Mouse (Mus musculus) kidney, adult 10 weeks (tissue): ENCODE measurements around the gene Wap. TPM values are rescaled to one million over a fixed set of nuclear protein-coding genes. Genes with fewer than 3 reads are reported as not detected.

ENCODE experiments used
- polyA plus RNA-seq: library from polyadenylated mRNA; stranded (reverse); fragments of 350-450 nt; fragmentation: Illumina TruSeq; extraction: RNeasy Lipid Tissue Mini Kit (QIAGEN cat#74804); gene quantifications from one replicate; pipeline ENCODE4 v1.2.3, GENCODE M21; 2014; ENCODE audit warnings: low read depth, low replicate concordance

Gene Wap
- not detected for polyA plus RNA-seq

DNA sequence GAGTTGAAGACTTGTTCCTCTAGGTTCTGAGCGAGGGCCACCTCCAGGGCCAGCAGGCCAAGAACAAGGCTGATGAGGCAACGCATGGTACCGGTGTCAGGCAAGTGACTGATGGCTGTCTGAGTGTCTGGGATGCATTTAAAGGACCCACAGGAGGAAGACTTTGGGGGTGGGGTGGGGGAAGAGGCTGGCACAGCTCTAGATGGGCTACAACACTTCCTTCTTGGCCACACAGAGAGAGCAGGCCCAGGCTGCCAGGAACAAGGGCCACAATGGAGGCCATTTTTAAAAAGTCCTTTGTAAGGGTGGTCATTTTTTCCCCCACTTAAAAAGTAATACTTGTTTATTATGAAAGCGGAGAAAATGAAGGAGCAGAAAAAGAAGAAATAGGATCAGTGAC is at the start of gene Wap:
Gene Wap, minus strand, starts transcription at position 101 of the 400 bp plus-strand sequence.

DNA sequence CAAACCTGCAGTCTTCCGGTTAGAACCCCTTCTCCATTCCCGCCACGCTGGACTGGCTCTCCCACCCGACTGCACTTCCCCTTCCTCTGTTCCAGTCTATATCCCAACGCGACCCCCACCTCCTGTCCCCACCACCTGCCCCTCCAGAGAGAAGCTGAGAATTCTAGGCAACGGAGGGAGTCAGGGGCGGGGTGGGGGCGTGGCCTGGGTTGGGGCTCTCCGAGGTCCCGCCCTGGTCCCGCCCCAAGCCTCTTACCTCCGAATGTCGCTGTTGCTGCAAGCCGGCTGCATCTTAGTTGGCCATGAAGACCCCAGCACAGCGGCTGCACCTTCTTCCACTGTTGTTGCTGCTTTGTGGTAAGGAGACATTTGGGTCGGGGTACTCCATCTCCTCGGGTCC is 19.8 kb upstream of the Wap start, which contains the start of gene Ramp3:
Gene Ramp3, plus strand, starts transcription at position 251 of the 400 bp plus-strand sequence.

DNA sequence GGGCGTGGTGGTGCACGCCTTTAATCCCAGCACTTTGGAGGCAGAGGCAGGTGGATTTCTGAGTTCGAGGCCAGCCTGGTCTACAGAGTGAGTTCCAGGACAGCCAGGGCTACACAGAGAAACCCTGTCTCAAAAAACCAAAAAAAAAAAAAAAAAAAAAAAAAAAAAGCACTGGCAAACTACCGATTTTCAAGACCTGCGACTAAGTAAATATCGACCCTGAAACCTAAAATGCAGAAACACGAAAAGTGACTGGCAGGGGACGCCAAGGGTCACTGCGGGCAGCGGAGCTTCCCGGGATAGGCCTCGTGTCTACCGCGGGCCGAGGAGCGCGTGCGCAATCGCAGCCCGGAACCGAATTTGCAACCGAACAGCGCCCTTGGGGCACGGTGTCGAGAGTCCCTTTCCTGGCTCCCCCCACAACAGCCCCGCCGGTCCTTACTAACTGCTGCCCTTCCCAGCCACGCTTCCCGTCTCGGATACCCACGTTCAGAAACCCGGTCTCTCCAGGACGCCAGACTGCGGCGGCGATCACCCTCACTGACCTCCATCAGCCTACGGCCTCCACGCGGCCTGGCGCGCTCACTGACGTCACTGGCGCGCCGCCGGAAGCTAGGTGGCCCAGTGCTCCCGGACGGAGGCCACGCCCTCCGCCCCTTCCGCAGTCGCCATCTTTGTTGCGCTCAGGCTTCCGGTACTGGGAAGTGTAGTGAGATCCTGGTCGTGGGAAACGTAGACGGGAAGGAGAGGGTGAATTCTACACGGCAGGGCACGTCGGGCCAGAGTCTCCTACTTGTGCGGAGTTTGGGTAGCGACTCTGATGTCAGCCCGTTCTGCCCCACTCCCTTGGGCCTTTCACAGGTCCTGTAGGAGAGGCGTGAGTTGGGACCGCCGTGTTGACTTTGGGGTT is 12.7 kb downstream of the Wap start, which contains the start of gene Tbrg4:
Gene Tbrg4, minus strand, starts transcription at position 590 of the 910 bp plus-strand sequence.

DNA sequence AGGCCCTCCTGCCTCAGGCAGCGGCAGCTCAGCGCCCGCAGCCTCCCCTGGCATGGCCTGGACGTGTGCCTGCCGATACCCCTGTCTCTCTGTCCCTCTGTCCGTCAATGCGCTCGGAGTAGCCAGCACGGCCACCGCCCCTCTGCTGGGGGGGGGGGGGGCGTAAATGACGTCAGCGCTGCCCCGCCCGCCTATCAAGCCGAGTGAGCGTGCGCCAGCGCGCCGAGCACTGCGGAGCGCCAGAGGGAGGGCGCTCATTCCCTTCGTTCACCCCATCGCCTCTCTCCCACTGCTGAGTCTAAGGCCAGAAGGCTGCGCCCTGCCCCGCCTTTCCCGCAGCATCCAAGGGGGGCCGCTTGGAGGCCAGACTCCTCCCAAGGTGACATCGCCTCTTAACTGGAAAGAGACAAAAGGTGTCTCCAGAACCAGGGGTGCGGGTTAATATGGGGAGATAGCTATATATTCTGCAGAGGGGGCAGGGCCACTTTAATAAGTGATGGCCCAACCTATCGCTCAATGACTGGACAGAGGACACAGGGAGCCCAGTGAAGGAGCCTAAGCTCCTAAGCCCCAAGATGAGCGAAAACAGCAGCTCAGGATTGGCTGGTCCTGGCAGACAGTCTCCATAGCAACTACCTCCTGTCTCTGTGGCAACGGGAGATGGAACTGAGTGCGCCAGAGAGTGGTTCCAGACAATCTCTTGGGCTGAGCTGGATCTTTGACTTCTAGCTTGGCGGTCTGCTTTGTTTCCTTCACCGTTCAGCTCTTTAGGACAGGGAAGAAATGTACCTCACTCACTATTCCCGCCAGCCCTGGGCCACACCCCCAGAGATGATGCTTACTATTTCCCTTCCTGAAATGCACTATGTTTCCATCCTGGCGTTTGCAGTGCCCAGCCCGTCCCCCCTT is 32.7 kb downstream of the Wap start, which contains the start of gene Nacad:
Gene Nacad, minus strand, starts transcription at position 563 of the 909 bp plus-strand sequence.

Other genes starting within 250 kb of the Wap start
- 0.81 TPM for gene Zmiz2, start 249.6 kb downstream of the Wap start, polyA plus RNA-seq
- gene Ppia, start 223.2 kb downstream of the Wap start, polyA plus RNA-seq = 1,414 TPM
- gene H2afv, start 194.2 kb downstream of the Wap start, polyA plus RNA-seq = 19.9 TPM
- gene Purb, start 162.7 kb downstream of the Wap start, polyA plus RNA-seq = 101 TPM
- not detected for gene Myo1g, start 117.7 kb downstream of the Wap start, polyA plus RNA-seq
- 0.81 TPM for gene Ccm2, start 91.8 kb downstream of the Wap start, polyA plus RNA-seq
- gene Nacad, start 32.6 kb downstream of the Wap start, polyA plus RNA-seq = not detected
- gene Tbrg4, start 12.6 kb downstream of the Wap start, polyA plus RNA-seq = 0.57 TPM
- not detected for gene Ramp3, start 19.9 kb upstream of the Wap start, polyA plus RNA-seq
- not detected for gene Gm11983, start 199.0 kb upstream of the Wap start, polyA plus RNA-seq